Mouse (Mus musculus): Measurements from ENCODE around the gene Fxr1. TPM values are rescaled to one million over a fixed set of nuclear protein-coding genes. Genes with fewer than 3 reads are reported as not detected.
"Not testable (repeated sequence)": the region's sequence is repeated elsewhere in the genome, so short reads cannot be mapped to it uniquely, and the experiment has no call there.

Fxr1 gene
- polyA plus RNA-seq, 1 experiment from 2014 or later: 59.4 TPM

DNA sequence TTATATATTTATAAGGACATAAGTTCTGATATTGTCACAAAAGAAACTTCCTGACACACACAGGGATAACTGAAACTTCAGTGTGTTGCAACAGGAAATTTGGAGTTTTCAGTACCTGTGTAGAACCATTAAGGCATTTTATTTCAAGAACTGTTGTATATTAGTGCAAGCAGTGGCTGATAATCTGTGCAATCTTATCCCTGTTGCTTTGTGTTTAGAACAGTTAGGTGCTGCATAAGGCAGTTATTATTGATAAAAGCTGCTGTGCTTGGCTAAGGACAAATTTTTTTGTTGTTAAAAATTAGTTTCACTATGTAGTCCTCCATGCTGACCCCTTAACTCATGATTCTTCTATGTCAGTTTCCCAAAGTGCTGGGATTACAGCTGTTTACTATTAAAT lies 9.2 kb downstream of the Fxr1 start:
- H3K4me3 ChIP-seq (ENCODE audit: low read depth, low read length): no peak overlapping the region
- no peaks in the 10 kb centered on the region for H3K36me3 ChIP-seq (ENCODE audit: control insufficient read depth, insufficient read depth, low read length)
- H3K9me3 ChIP-seq (ENCODE audit: control insufficient read depth, low read depth, low read length): no peaks in the 10 kb centered on the region
- no peak for ATAC-seq (ENCODE audit: insufficient number of reproducible peaks, insufficient read depth, low FRiP score, low read depth)
- H3K4me1 ChIP-seq (ENCODE audit: control insufficient read depth, insufficient read depth, low read length): 0 out of 2 replicates have a peak, but pooled peaks cover under 1% of the 10 kb centered on the region
- H3K27me3 ChIP-seq (ENCODE audit: control insufficient read depth, insufficient read depth, low read length): no peaks in the 10 kb centered on the region
- H3K27ac ChIP-seq (ENCODE audit: low read length): no peak overlapping the region
- no peak overlapping the region for H3K4me2 ChIP-seq (replicated peaks; ENCODE audit: low read depth, low read length)
- H3K9ac ChIP-seq (replicated peaks; ENCODE audit: low read depth, low read length): no peak overlapping the region

- ATAC-seq (ENCODE audit: insufficient number of reproducible peaks, insufficient read depth, low FRiP score, low read depth): no peak
- H3K27ac ChIP-seq (ENCODE audit: low read length): no peak overlapping the region
- no peak overlapping the region for H3K4me3 ChIP-seq (ENCODE audit: low read depth, low read length)
- no peaks in the 10 kb centered on the region for H3K9me3 ChIP-seq (ENCODE audit: control insufficient read depth, low read depth, low read length)
- no peak overlapping the region for H3K9ac ChIP-seq (replicated peaks; ENCODE audit: low read depth, low read length)
- H3K4me1 ChIP-seq (ENCODE audit: control insufficient read depth, insufficient read depth, low read length): 0 out of 2 replicates have a peak, but pooled peaks cover 5% of the 10 kb centered on the region
- WGBS: 71% methylated on average over 3 of the region's 3 CpGs
- no peak overlapping the region for H3K4me2 ChIP-seq (replicated peaks; ENCODE audit: low read depth, low read length)
- no peaks in the 10 kb centered on the region for H3K36me3 ChIP-seq (ENCODE audit: control insufficient read depth, insufficient read depth, low read length)
- no peaks in the 10 kb centered on the region for H3K27me3 ChIP-seq (ENCODE audit: control insufficient read depth, insufficient read depth, low read length)
Observed at GRCm38 (mm10) chr3:34030601-34031000, 10.9 kb downstream of the Fxr1 start.

DNA sequence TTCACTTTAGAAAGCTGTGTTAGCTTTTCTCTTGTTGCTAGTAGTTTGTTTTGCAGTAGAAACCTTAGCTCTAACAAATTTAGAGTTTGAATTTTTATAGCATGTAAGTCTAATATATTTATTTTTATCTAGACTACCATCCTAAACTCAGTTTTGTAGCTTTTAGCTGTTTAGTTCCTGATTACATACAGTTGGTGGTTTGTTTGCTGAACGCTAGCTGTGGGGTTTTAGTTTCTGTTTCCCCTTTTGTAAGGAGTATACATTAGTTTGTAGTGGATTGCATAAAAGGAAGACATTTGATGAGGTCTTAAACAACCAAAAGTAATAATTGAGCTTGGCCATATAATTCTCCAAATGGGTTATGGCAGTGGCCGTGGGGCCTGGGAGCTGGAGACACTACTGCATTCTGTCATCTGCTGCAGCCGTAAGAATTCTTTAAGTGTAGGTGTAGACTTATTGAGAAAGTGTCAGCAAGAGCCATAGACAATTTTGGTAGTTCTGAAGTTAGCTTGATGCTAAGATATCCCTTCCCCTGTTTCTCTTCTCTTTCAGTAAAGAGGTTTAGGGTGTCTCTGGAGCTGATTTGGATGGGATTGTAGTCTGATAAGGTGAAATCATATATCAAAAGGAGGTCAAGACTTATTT lies 14.1 kb downstream of the Fxr1 start:
- no peak for ATAC-seq (ENCODE audit: insufficient number of reproducible peaks, insufficient read depth, low FRiP score, low read depth)
- Histone ChIP-seq H3K9ac (replicated peaks; ENCODE audit: low read depth, low read length) (no peak overlapping the region), H3K4me1 (ENCODE audit: control insufficient read depth, insufficient read depth, low read length) (peaks cover 8% of the 10 kb centered on the region; the same call in 1 of the 2 replicates), H3K9me3 (ENCODE audit: control insufficient read depth, low read depth, low read length) (no peaks in the 10 kb centered on the region), H3K27me3 (ENCODE audit: control insufficient read depth, insufficient read depth, low read length) (no peaks in the 10 kb centered on the region), H3K4me2 (replicated peaks; ENCODE audit: low read depth, low read length) (no peak overlapping the region), H3K36me3 (ENCODE audit: control insufficient read depth, insufficient read depth, low read length) (no peaks in the 10 kb centered on the region), H3K27ac (ENCODE audit: low read length) (no peak overlapping the region), H3K4me3 (ENCODE audit: low read depth, low read length) (no peak overlapping the region)
- 77% methylated on average over 3 of the region's 3 CpGs for WGBS

GRCm38 (mm10) chr3:34034803-34035202 lies 15.1 kb downstream of the Fxr1 start:
- Histone ChIP-seq H3K36me3 (ENCODE audit: control insufficient read depth, insufficient read depth, low read length) (no peaks in the 10 kb centered on the region), H3K9ac (replicated peaks; ENCODE audit: low read depth, low read length) (no peak overlapping the region), H3K4me2 (replicated peaks; ENCODE audit: low read depth, low read length) (no peak overlapping the region), H3K4me1 (ENCODE audit: control insufficient read depth, insufficient read depth, low read length) (peaks cover 8% of the 10 kb centered on the region; the same call in 1 of the 2 replicates), H3K9me3 (ENCODE audit: control insufficient read depth, low read depth, low read length) (no peaks in the 10 kb centered on the region), H3K4me3 (ENCODE audit: low read depth, low read length) (no peak overlapping the region), H3K27ac (ENCODE audit: low read length) (no peak overlapping the region), H3K27me3 (ENCODE audit: control insufficient read depth, insufficient read depth, low read length) (no peaks in the 10 kb centered on the region)
- ATAC-seq (ENCODE audit: insufficient number of reproducible peaks, insufficient read depth, low FRiP score, low read depth): no peak
- WGBS: 67% methylated on average over 1 of the region's 1 CpGs

GRCm38 (mm10) chr3:34035706-34036105 lies 16.0 kb downstream of the Fxr1 start:
- ATAC-seq (ENCODE audit: insufficient number of reproducible peaks, insufficient read depth, low FRiP score, low read depth): no peak
- no peak overlapping the region for H3K4me3 ChIP-seq (ENCODE audit: low read depth, low read length)
- H3K9me3 ChIP-seq (ENCODE audit: control insufficient read depth, low read depth, low read length): no peaks in the 10 kb centered on the region
- no peaks in the 10 kb centered on the region for H3K27me3 ChIP-seq (ENCODE audit: control insufficient read depth, insufficient read depth, low read length)
- no peak overlapping the region for H3K9ac ChIP-seq (replicated peaks; ENCODE audit: low read depth, low read length)
- no peak overlapping the region for H3K4me2 ChIP-seq (replicated peaks; ENCODE audit: low read depth, low read length)
- H3K27ac ChIP-seq (ENCODE audit: low read length): no peak overlapping the region
- WGBS: 82% methylated on average over 3 of the region's 3 CpGs
- peaks cover 8% of the 10 kb centered on the region; the same call in 1 of the 2 replicates for H3K4me1 ChIP-seq (ENCODE audit: control insufficient read depth, insufficient read depth, low read length)
- H3K36me3 ChIP-seq (ENCODE audit: control insufficient read depth, insufficient read depth, low read length): no peaks in the 10 kb centered on the region; the same call in 1 of the 2 replicates

DNA sequence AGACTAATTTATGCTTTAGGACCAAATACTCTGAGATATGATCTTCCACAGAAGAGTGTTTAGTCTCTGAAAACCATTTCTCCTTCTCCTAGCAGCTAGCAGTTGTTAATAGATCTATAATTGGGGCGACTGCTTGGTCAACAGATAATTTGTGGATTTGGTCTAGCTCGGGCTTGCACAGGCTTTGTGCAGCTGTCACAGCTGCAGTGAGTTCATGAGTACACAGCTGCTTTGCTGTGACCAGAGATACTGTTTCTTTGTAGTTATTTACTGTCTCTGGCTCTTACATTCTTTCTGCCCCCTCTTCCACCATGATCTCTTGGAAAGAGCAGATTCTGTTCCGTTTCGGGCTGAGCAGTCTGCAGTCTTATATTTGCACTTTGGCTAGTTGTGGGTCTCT lies 22.2 kb downstream of the Fxr1 start:
- 86% methylated on average over 4 of the region's 4 CpGs for WGBS
- Histone ChIP-seq H3K4me1 (ENCODE audit: control insufficient read depth, insufficient read depth, low read length) (peaks cover 3% of the 10 kb centered on the region; the same call in 1 of the 2 replicates), H3K36me3 (ENCODE audit: control insufficient read depth, insufficient read depth, low read length) (peaks cover 9% of the 10 kb centered on the region; the same call in 1 of the 2 replicates), H3K4me2 (replicated peaks; ENCODE audit: low read depth, low read length) (no peak overlapping the region), H3K4me3 (ENCODE audit: low read depth, low read length) (no peak overlapping the region), H3K9ac (replicated peaks; ENCODE audit: low read depth, low read length) (no peak overlapping the region), H3K27me3 (ENCODE audit: control insufficient read depth, insufficient read depth, low read length) (no peaks in the 10 kb centered on the region), H3K27ac (ENCODE audit: low read length) (no peak overlapping the region), H3K9me3 (ENCODE audit: control insufficient read depth, low read depth, low read length) (no peaks in the 10 kb centered on the region)
- no peak for ATAC-seq (ENCODE audit: insufficient number of reproducible peaks, insufficient read depth, low FRiP score, low read depth)

DNA sequence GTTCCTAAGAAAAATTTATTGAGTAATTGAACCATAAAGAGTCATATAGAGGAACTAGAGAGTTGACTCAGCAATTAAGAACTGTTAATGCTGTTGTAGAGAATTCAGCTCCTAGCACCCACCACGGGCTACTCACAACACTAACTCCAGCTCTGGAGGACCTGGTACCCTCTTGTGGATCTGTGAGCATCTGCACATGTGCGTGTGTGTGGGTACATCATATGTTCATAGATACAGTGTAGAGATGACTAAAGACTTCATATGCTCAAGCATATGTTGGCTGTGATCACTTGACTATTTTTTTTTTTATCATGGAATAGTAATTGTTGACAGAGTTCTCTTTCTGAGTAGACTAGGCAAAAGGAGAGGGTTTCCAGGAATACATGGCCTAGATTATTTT lies 42.6 kb downstream of the Fxr1 start:
- WGBS: 86% methylated on average over 2 of the region's 2 CpGs
- ATAC-seq (ENCODE audit: insufficient number of reproducible peaks, insufficient read depth, low FRiP score, low read depth): no peak
- Histone ChIP-seq H3K27me3 (ENCODE audit: control insufficient read depth, insufficient read depth, low read length) (no peaks in the 10 kb centered on the region), H3K9ac (replicated peaks; ENCODE audit: low read depth, low read length) (no peak overlapping the region), H3K36me3 (ENCODE audit: control insufficient read depth, insufficient read depth, low read length) (peaks cover 43% of the 10 kb centered on the region), H3K4me3 (ENCODE audit: low read depth, low read length) (no peak overlapping the region), H3K27ac (ENCODE audit: low read length) (no peak overlapping the region), H3K4me2 (replicated peaks; ENCODE audit: low read depth, low read length) (no peak overlapping the region), H3K9me3 (ENCODE audit: control insufficient read depth, low read depth, low read length) (no peaks in the 10 kb centered on the region), H3K4me1 (ENCODE audit: control insufficient read depth, insufficient read depth, low read length) (no peaks in the 10 kb centered on the region)

DNA sequence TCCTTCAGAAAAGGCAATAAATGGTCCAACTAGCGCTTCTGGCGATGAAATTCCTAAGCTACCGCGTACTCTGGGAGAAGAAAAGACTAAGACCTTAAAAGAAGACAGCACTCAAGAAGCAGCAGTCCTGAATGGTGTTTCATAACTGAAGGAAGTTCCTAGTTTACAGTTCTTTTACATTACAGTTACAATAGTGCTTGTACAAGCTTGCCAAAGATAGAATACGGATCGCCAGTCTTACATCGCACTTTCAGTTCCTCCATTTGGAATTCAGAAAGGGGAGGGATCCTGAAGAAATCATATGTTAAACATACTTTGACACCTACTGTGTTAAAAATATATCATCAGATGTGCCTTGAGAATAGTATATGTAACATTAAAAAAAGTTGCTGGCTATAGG lies 49.2 kb downstream of the Fxr1 start:
- not testable (repeated sequence) for H3K27ac ChIP-seq (ENCODE audit: low read length); ATAC-seq (ENCODE audit: insufficient number of reproducible peaks, insufficient read depth, low FRiP score, low read depth); H3K27me3 ChIP-seq (ENCODE audit: control insufficient read depth, insufficient read depth, low read length); H3K9me3 ChIP-seq (ENCODE audit: control insufficient read depth, low read depth, low read length); H3K4me2 ChIP-seq (replicated peaks; ENCODE audit: low read depth, low read length); H3K4me3 ChIP-seq (ENCODE audit: low read depth, low read length); H3K9ac ChIP-seq (replicated peaks; ENCODE audit: low read depth, low read length); H3K4me1 ChIP-seq (ENCODE audit: control insufficient read depth, insufficient read depth, low read length)
- H3K36me3 ChIP-seq (ENCODE audit: control insufficient read depth, insufficient read depth, low read length): peaks cover 35% of the 10 kb centered on the region
- WGBS: 92% methylated on average over 7 of the region's 7 CpGs

GRCm38 (mm10) chr3:34072726-34073125 lies 53.0 kb downstream of the Fxr1 start:
- H3K9me3 ChIP-seq (ENCODE audit: control insufficient read depth, low read depth, low read length): no peaks in the 10 kb centered on the region
- WGBS: 86% methylated on average over 6 of the region's 6 CpGs
- ATAC-seq (ENCODE audit: insufficient number of reproducible peaks, insufficient read depth, low FRiP score, low read depth): no peak
- H3K9ac ChIP-seq (replicated peaks; ENCODE audit: low read depth, low read length): no peak overlapping the region
- no peak overlapping the region for H3K27ac ChIP-seq (ENCODE audit: low read length)
- H3K4me2 ChIP-seq (replicated peaks; ENCODE audit: low read depth, low read length): no peak overlapping the region
- peaks cover 24% of the 10 kb centered on the region for H3K36me3 ChIP-seq (ENCODE audit: control insufficient read depth, insufficient read depth, low read length)
- no peaks in the 10 kb centered on the region for H3K27me3 ChIP-seq (ENCODE audit: control insufficient read depth, insufficient read depth, low read length)
- H3K4me3 ChIP-seq (ENCODE audit: low read depth, low read length): no peak overlapping the region
- no peaks in the 10 kb centered on the region for H3K4me1 ChIP-seq (ENCODE audit: control insufficient read depth, insufficient read depth, low read length)

Data from stomach, embryonic 14.5 days (tissue).